In genomic region chr2:30636266-30636671, GRCm38 (mm10) we compare ENCODE assay signal across 7 mouse cellular contexts. TPM values are rescaled to one million over a fixed set of nuclear protein-coding genes. Genes with fewer than 3 reads are reported as not detected.
DNase-seq lines count a peak whose midpoint lies in the region; ATAC-seq lines count a peak whose summit lies in the region.

No protein-coding gene starts in this region.

- peak overlapping the region; percentile 18; the same call in 1 of the 2 replicates for H3K27ac ChIP-seq in neural tube, embryonic 13.5 days (replicated peaks)
- H3K27ac ChIP-seq in heart, embryonic 15.5 days = peak overlapping the region; percentile 68
- peak overlapping the region; percentile 73 for H3K27ac ChIP-seq in limb, embryonic 10.5 days

- H3K4me3 ChIP-seq in neural tube, embryonic 13.5 days = no peak overlapping the region
- H3K4me3 ChIP-seq in heart, embryonic 15.5 days = no peak overlapping the region
- H3K4me3 ChIP-seq in limb, embryonic 10.5 days = no peak overlapping the region

- no peak for ATAC-seq in neural tube, embryonic 13.5 days (ENCODE audit: low read depth)
- no peak for ATAC-seq in heart, embryonic 15.5 days (replicated peaks; ENCODE audit: insufficient number of reproducible peaks, insufficient read depth, low FRiP score, low read depth)
- no peak for ATAC-seq in erythroid progenitor cell, adult 5-6 weeks (replicated peaks; ENCODE audit: low FRiP score, poor library complexity, severe bottlenecking)

- no peaks in the 10 kb centered on the region for H3K9me3 ChIP-seq in neural tube, embryonic 13.5 days
- no peaks in the 10 kb centered on the region for H3K9me3 ChIP-seq in heart, embryonic 15.5 days (replicated peaks)
- H3K9me3 ChIP-seq in limb, embryonic 10.5 days (replicated peaks) = no peaks in the 10 kb centered on the region

- no peak overlapping the region for H3K4me2 ChIP-seq in neural tube, embryonic 13.5 days
- no peak overlapping the region for H3K4me2 ChIP-seq in heart, embryonic 15.5 days

- peaks cover 27% of the 10 kb centered on the region for H3K4me1 ChIP-seq in neural tube, embryonic 13.5 days (replicated peaks)
- H3K4me1 ChIP-seq in heart, embryonic 15.5 days (replicated peaks) = peaks cover 24% of the 10 kb centered on the region
- peaks cover 45% of the 10 kb centered on the region for H3K4me1 ChIP-seq in limb, embryonic 10.5 days

- H3K36me3 ChIP-seq in neural tube, embryonic 13.5 days = no peaks in the 10 kb centered on the region
- H3K36me3 ChIP-seq in heart, embryonic 15.5 days = no peaks in the 10 kb centered on the region
- no peaks in the 10 kb centered on the region for H3K36me3 ChIP-seq in limb, embryonic 10.5 days

- no peak overlapping the region for H3K9ac ChIP-seq in neural tube, embryonic 13.5 days
- H3K9ac ChIP-seq in heart, embryonic 15.5 days = no peak overlapping the region

- H3K27me3 ChIP-seq in neural tube, embryonic 13.5 days = no peaks in the 10 kb centered on the region
- H3K27me3 ChIP-seq in heart, embryonic 15.5 days = no peaks in the 10 kb centered on the region
- H3K27me3 ChIP-seq in limb, embryonic 10.5 days (ENCODE audit: low read depth, poor library complexity, severe bottlenecking) = no peaks in the 10 kb centered on the region

- no peak for DNase-seq in neural tube, embryonic 10.5 days (ENCODE audit: extremely low spot score, low spot score)
- no peak for DNase-seq in limb, embryonic 10.5 days (ENCODE audit: low spot score)
- peak; percentile 61 for DNase-seq in thymus, postnatal 4 days
- DNase-seq in embryo, embryonic 10.5 days (ENCODE audit: low spot score) = no peak

- WGBS in neural tube, embryonic 13.5 days = 78% methylated on average over 5 of the region's 5 CpGs
- 56% methylated on average over 5 of the region's 5 CpGs for WGBS in heart, embryonic 15.5 days
- 73% methylated on average over 5 of the region's 5 CpGs for WGBS in limb, embryonic 10.5 days

RNA-seq across cellular contexts. Expression of gene Cstad, which starts 41.4 kb away (rescaled TPM):
- 0.39 and 0.98 TPM in 2 replicates for polyA plus RNA-seq in neural tube, embryonic 13.5 days (2015; fragmentation: Nextera tagmentation; extraction: Ambion mirVana)
- polyA plus RNA-seq in heart, embryonic 15.5 days (2015; fragmentation: Nextera tagmentation; extraction: Ambion mirVana) = 1.1 and 1.5 TPM in 2 replicates
- polyA plus RNA-seq in limb, embryonic 10.5 days (2016; fragmentation: Nextera tagmentation; extraction: Ambion mirVana) = 0.55 and 0.95 TPM in 2 replicates
- not detected in 2 replicates for total RNA-seq in erythroid progenitor cell, adult 5-6 weeks (2015; ENCODE audit: low replicate concordance)
- not detected in 2 replicates for total RNA-seq in erythroid progenitor cell, adult 5-6 weeks (2017; ENCODE audit: low replicate concordance)

Comparison
In these comparisons a context has a peak if more than half of its experiments do, and no peak if none do; other contexts are left out.
1. H3K27ac ChIP-seq: peak in every context shown above with its lines; median percentile 73 in limb, embryonic 10.5 days; 68 in heart, embryonic 15.5 days; 18 in neural tube, embryonic 13.5 days.